Mouse (Mus musculus): ENCODE results near the gene AF067061. TPM values are rescaled to one million over a fixed set of nuclear protein-coding genes. Genes with fewer than 3 reads are reported as not detected.
"Not testable (repeated sequence)": the region's sequence is repeated elsewhere in the genome, so short reads cannot be mapped to it uniquely, and the experiment has no call there.

The AF067061 gene
- not detected in 2 replicates for polyA plus RNA-seq (2011; ENCODE audit: insufficient read depth, insufficient read length, low read depth, missing spikeins)

DNA sequence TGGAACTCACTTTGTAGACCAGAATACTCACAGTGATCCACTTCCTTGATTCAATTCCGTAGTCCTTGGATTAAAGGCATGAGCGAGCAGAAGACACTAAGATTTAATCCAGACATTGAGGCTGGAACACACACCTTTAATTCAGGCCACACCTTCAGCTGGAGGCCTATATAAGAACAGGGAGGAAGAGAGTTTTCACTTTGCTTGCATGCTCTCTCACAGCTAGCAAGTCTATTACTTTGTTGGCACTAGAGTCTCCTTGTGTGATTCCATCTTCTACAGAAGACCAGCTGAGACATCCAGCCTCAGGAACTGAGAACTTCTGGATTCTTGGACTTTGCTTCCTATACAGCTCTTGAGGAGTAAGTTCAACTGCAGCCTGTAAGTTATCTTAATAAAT is at the start of gene AF067061:
Gene AF067061, plus strand, starts transcription at position 245 of the 400 bp plus-strand sequence.
- not testable (repeated sequence) for H3K4me3 ChIP-seq (ENCODE audit: low read depth, low read length); H3K9ac ChIP-seq (ENCODE audit: low read depth, poor library complexity, severe bottlenecking); H3K27me3 ChIP-seq (ENCODE audit: control insufficient read depth, insufficient read depth, low read length, poor library complexity, severe bottlenecking); H3K27ac ChIP-seq (ENCODE audit: insufficient read depth, low read length); H3K9me3 ChIP-seq (replicated peaks; ENCODE audit: control insufficient read depth, insufficient read depth, low read length, poor library complexity, severe bottlenecking); H3K36me3 ChIP-seq (ENCODE audit: control insufficient read depth, insufficient read depth, low read length, poor library complexity, severe bottlenecking); H3K4me1 ChIP-seq (ENCODE audit: control insufficient read depth, insufficient read depth, low read length)

DNA sequence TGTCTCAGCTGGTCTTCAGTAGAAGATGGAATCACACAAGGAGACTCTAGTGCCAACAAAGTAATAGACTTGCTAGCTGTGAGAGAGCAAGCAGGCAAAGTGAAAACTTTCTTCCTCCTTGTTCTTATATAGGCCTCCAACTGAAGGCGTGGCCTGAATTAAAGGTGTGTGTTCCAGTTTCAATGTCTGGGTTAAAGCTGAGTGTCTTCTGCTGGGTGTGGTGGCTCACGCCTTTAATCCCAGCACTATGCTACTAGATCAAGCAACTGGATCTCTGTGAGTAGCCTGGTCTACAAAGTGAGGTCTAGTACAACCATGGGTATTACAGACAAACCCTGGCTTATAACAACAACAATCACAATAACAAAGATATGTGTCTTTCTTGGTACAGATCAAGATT is 47.1 kb upstream of the AF067061 start, which contains the start of gene Gm21762:
Gene Gm21762, minus strand, starts transcription at position 101 of the 400 bp plus-strand sequence.
- H3K9me3 ChIP-seq (replicated peaks; ENCODE audit: control insufficient read depth, insufficient read depth, low read length, poor library complexity, severe bottlenecking); H3K27ac ChIP-seq (ENCODE audit: insufficient read depth, low read length); H3K4me3 ChIP-seq (ENCODE audit: low read depth, low read length); H3K9ac ChIP-seq (ENCODE audit: low read depth, poor library complexity, severe bottlenecking); H3K27me3 ChIP-seq (ENCODE audit: control insufficient read depth, insufficient read depth, low read length, poor library complexity, severe bottlenecking); H3K36me3 ChIP-seq (ENCODE audit: control insufficient read depth, insufficient read depth, low read length, poor library complexity, severe bottlenecking); H3K4me1 ChIP-seq (ENCODE audit: control insufficient read depth, insufficient read depth, low read length): not testable (repeated sequence)

- not testable (repeated sequence) for H3K36me3 ChIP-seq (ENCODE audit: control insufficient read depth, insufficient read depth, low read length, poor library complexity, severe bottlenecking); H3K9ac ChIP-seq (ENCODE audit: low read depth, poor library complexity, severe bottlenecking); H3K27ac ChIP-seq (ENCODE audit: insufficient read depth, low read length); H3K4me1 ChIP-seq (ENCODE audit: control insufficient read depth, insufficient read depth, low read length); H3K4me3 ChIP-seq (ENCODE audit: low read depth, low read length); H3K27me3 ChIP-seq (ENCODE audit: control insufficient read depth, insufficient read depth, low read length, poor library complexity, severe bottlenecking); H3K9me3 ChIP-seq (replicated peaks; ENCODE audit: control insufficient read depth, insufficient read depth, low read length, poor library complexity, severe bottlenecking)
- TF ChIP-seq CTCF (IDR thresholded peaks at IDR 0.05; ENCODE audit: low read depth, low read length), result peak; percentile 3
Measured at GRCm38 (mm10) chr13:120220922-120221321, 42.0 kb upstream of the AF067061 start.

DNA sequence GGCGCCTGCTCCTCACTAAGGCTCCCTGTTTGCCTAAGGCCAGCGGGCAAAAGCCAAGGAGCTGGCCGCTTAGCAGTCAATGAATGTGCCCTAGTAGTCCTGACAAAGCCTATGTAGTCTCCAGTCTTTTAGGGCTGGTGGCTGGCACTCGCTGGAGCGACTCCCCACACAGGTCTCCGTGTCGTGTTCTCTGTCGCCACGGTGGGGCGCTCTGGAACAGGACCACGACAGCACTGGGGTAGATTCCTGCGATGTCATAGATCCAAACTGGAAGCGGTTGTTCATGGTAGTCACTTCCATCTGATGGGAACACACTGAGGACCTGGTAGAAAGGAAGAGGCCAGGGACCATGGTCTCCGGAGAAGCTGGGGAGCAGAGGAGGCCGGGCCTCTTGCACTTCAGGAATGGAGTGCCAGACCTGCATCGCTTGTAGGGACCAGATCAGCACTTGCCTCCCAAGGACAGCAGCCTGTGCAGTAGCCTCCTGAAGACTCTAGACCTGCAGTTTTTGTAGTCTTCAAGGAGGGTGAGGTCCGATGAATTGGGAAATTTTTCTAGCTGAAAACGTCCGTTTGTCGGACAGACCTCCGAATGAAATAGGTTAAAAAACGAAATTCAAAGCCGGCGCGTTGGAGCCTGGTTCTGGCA is 39.8 kb upstream of the AF067061 start:
- not testable (repeated sequence) for H3K4me1 ChIP-seq (ENCODE audit: control insufficient read depth, insufficient read depth, low read length); H3K9ac ChIP-seq (ENCODE audit: low read depth, poor library complexity, severe bottlenecking); H3K27ac ChIP-seq (ENCODE audit: insufficient read depth, low read length); H3K4me3 ChIP-seq (ENCODE audit: low read depth, low read length); H3K36me3 ChIP-seq (ENCODE audit: control insufficient read depth, insufficient read depth, low read length, poor library complexity, severe bottlenecking); H3K9me3 ChIP-seq (replicated peaks; ENCODE audit: control insufficient read depth, insufficient read depth, low read length, poor library complexity, severe bottlenecking); H3K27me3 ChIP-seq (ENCODE audit: control insufficient read depth, insufficient read depth, low read length, poor library complexity, severe bottlenecking)

DNA sequence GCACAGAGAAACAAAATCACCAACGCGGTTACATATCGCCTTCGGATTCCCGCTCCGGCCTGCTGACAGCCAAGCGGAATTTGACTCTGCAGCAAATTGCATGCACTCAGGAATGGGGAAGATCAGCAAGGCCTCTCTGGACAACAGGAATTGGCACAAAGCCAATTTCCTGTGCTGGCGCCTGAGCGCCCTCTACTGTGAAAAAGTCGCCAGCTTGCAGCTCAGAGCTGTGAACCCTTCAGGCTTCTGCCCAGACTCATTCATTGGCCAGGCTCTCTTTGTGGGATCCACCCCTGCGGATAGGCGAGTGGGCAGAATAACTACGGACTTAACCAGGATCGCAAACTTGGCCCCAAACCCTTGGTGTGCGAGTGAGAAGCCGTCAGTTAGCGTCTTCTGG is 31.1 kb upstream of the AF067061 start:
- H3K4me3 ChIP-seq (ENCODE audit: low read depth, low read length); H3K9me3 ChIP-seq (replicated peaks; ENCODE audit: control insufficient read depth, insufficient read depth, low read length, poor library complexity, severe bottlenecking); H3K27me3 ChIP-seq (ENCODE audit: control insufficient read depth, insufficient read depth, low read length, poor library complexity, severe bottlenecking); H3K36me3 ChIP-seq (ENCODE audit: control insufficient read depth, insufficient read depth, low read length, poor library complexity, severe bottlenecking); H3K9ac ChIP-seq (ENCODE audit: low read depth, poor library complexity, severe bottlenecking); H3K27ac ChIP-seq (ENCODE audit: insufficient read depth, low read length); H3K4me1 ChIP-seq (ENCODE audit: control insufficient read depth, insufficient read depth, low read length): not testable (repeated sequence)

DNA sequence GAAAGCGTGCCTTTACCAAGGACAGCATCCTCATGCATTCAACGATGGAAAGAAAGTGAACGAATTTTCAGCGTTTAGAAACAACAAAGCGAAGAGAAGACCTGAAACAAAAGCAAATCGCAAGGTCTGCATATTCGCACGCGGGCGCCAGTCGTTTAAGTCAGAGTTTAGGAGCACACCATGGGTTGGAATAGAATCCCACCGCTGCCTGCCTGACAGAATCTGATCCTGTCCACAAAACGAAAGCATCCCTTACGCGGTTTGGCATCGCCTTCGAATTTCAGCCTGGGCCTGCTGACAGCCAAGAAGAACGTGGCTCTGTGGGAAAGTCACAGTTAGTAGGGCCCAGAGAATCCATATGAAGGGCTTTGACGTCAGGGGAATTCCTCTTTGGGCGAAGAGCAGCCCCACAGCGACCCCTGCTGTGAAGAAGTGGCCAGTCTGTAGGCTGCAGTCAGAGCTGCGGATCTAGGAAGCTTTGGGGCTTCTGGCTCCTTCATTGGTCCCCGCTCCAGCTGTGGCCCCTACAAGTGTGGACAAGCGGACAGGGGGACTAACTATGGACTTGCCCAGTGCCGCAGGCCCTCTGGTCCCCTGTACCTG is 30.4 kb upstream of the AF067061 start:
- H3K27me3 ChIP-seq (ENCODE audit: control insufficient read depth, insufficient read depth, low read length, poor library complexity, severe bottlenecking); H3K36me3 ChIP-seq (ENCODE audit: control insufficient read depth, insufficient read depth, low read length, poor library complexity, severe bottlenecking); H3K4me3 ChIP-seq (ENCODE audit: low read depth, low read length); H3K4me1 ChIP-seq (ENCODE audit: control insufficient read depth, insufficient read depth, low read length); H3K27ac ChIP-seq (ENCODE audit: insufficient read depth, low read length); H3K9ac ChIP-seq (ENCODE audit: low read depth, poor library complexity, severe bottlenecking); H3K9me3 ChIP-seq (replicated peaks; ENCODE audit: control insufficient read depth, insufficient read depth, low read length, poor library complexity, severe bottlenecking): not testable (repeated sequence)

DNA sequence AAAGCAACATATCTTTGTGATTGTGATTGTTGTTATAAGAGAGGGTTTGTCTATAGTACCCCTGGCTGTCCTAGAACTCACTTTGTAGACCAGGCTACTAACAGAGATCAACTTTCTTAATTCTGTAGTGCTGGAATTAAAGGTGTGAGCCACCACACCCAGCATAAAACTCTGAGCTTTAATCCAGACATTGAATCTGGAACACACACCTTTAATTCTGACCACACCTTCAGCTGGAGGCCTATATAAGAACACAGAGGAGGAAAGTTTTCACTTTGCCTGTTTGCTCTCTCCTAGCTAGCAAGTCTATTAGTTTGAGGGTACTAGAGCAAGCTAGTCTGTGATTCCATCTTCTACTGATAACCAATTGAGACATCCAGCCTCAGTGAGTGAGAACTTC is 24.1 kb upstream of the AF067061 start, which contains the start of gene Gm21731:
Gene Gm21731, plus strand, starts transcription at position 301 of the 400 bp plus-strand sequence.
- not testable (repeated sequence) for H3K36me3 ChIP-seq (ENCODE audit: control insufficient read depth, insufficient read depth, low read length, poor library complexity, severe bottlenecking); H3K4me1 ChIP-seq (ENCODE audit: control insufficient read depth, insufficient read depth, low read length); H3K9me3 ChIP-seq (replicated peaks; ENCODE audit: control insufficient read depth, insufficient read depth, low read length, poor library complexity, severe bottlenecking); H3K4me3 ChIP-seq (ENCODE audit: low read depth, low read length); H3K27ac ChIP-seq (ENCODE audit: insufficient read depth, low read length); H3K27me3 ChIP-seq (ENCODE audit: control insufficient read depth, insufficient read depth, low read length, poor library complexity, severe bottlenecking); H3K9ac ChIP-seq (ENCODE audit: low read depth, poor library complexity, severe bottlenecking)

DNA sequence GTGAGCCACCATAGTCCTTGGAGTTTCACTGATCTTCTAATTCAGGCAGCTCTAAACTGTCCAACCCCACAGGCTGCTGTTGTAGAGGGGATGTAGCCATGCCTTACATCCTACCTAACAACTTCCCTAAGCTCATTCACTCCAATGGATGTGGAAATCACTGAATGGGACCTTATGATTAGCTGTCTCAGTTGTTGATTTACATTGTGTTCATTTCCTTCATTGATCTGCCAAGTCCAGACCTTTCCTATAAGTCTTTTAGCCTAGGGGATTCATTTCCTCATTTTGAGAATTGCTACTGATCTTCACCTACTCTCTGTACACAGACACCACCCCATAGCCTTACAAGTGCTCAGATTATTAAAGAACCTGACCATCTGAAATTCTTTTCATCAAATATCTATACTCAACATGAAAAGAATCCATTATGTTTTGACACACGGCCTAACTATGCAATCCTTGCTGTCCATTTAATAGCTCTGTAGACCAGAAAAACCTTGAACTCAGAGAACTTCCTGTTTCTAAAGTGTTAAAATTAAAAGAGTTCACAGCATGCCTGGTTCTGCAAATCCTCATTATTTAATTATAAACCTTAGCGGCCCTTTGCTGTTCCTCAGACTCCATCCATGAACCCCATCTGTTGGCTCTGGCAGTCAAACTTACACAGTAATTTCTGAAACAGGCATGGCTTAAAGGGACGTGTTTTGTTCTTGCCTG is 11.5 kb upstream of the AF067061 start:
- not testable (repeated sequence) for H3K4me1 ChIP-seq (ENCODE audit: control insufficient read depth, insufficient read depth, low read length); H3K4me3 ChIP-seq (ENCODE audit: low read depth, low read length); H3K36me3 ChIP-seq (ENCODE audit: control insufficient read depth, insufficient read depth, low read length, poor library complexity, severe bottlenecking); H3K27ac ChIP-seq (ENCODE audit: insufficient read depth, low read length); H3K9me3 ChIP-seq (replicated peaks; ENCODE audit: control insufficient read depth, insufficient read depth, low read length, poor library complexity, severe bottlenecking); H3K9ac ChIP-seq (ENCODE audit: low read depth, poor library complexity, severe bottlenecking); H3K27me3 ChIP-seq (ENCODE audit: control insufficient read depth, insufficient read depth, low read length, poor library complexity, severe bottlenecking)

- H3K9ac ChIP-seq (ENCODE audit: low read depth, poor library complexity, severe bottlenecking); H3K4me3 ChIP-seq (ENCODE audit: low read depth, low read length); H3K27me3 ChIP-seq (ENCODE audit: control insufficient read depth, insufficient read depth, low read length, poor library complexity, severe bottlenecking); H3K9me3 ChIP-seq (replicated peaks; ENCODE audit: control insufficient read depth, insufficient read depth, low read length, poor library complexity, severe bottlenecking); H3K36me3 ChIP-seq (ENCODE audit: control insufficient read depth, insufficient read depth, low read length, poor library complexity, severe bottlenecking); H3K27ac ChIP-seq (ENCODE audit: insufficient read depth, low read length); H3K4me1 ChIP-seq (ENCODE audit: control insufficient read depth, insufficient read depth, low read length): not testable (repeated sequence)
Measured at GRCm38 (mm10) chr13:120258817-120259658, 3.9 kb upstream of the AF067061 start.

All from ES-Bruce4 (cell line).